Mouse (Mus musculus): Measurements from ENCODE around the gene Sirt2. TPM values are rescaled to one million over a fixed set of nuclear protein-coding genes. Genes with fewer than 3 reads are reported as not detected.

The Sirt2 gene
- 122 and 125 TPM in 2 replicates for polyA plus RNA-seq (2012; rRNA removed)

GRCm38 (mm10) chr7:28766173-28766879, at the start of gene Sirt2:
Gene Sirt2 (plus strand): TSS chr7:28766735.

GRCm38 (mm10) chr7:28741709-28742438, 24.7 kb upstream of the Sirt2 start, which contains the start of the genes Mrps12 and Sars2:
Gene Mrps12 (minus strand): TSS chr7:28741820.
Gene Sars2 (plus strand): TSS chr7:28741992.

GRCm38 (mm10) chr7:28756079-28756478, 10.5 kb upstream of the Sirt2 start, which contains the start of gene Ccer2:
Gene Ccer2 (plus strand): TSS chr7:28756174.

GRCm38 (mm10) chr7:28767462-28767965, 979 bp downstream of the Sirt2 start, which contains the start of gene Nfkbib:
Gene Nfkbib (minus strand): TSS chr7:28767512.

GRCm38 (mm10) chr7:28788307-28789195, 22.0 kb downstream of the Sirt2 start, which contains the start of gene Rinl:
Gene Rinl (plus strand): TSS chr7:28788969.

GRCm38 (mm10) chr7:28808221-28808941, 41.8 kb downstream of the Sirt2 start, which contains the start of gene Hnrnpl:
Gene Hnrnpl (plus strand): TSS chr7:28808541.

GRCm38 (mm10) chr7:28824941-28825685, 58.6 kb downstream of the Sirt2 start, which contains the start of gene Ech1:
Gene Ech1 (plus strand): TSS chr7:28825217.

GRCm38 (mm10) chr7:28833723-28834347, 67.3 kb downstream of the Sirt2 start, which contains the start of gene Lgals4:
Gene Lgals4 (plus strand): TSS chr7:28833854.

Other genes starting within 250 kb of the Sirt2 start
- not detected in 2 replicates for gene Ifnl3, start 243.9 kb upstream of the Sirt2 start, polyA plus RNA-seq (2012; rRNA removed)
- not detected in 2 replicates for gene Sycn, start 225.8 kb upstream of the Sirt2 start, polyA plus RNA-seq (2012; rRNA removed)
- 0.10 and 0.20 TPM in 2 replicates for gene Nccrp1, start 219.5 kb upstream of the Sirt2 start, polyA plus RNA-seq (2012; rRNA removed)
- gene Samd4b, start 168.6 kb upstream of the Sirt2 start, polyA plus RNA-seq (2012; rRNA removed) = 66.8 and 66.9 TPM in 2 replicates
- 20.4 and 22.5 TPM in 2 replicates for gene Pak4, start 168.6 kb upstream of the Sirt2 start, polyA plus RNA-seq (2012; rRNA removed)
- 0.05 and 0.28 TPM in 2 replicates for gene Acp7, start 135.4 kb upstream of the Sirt2 start, polyA plus RNA-seq (2012; rRNA removed)
- 15.2 and 21.5 TPM in 2 replicates for gene Fbxo27, start 73.9 kb upstream of the Sirt2 start, polyA plus RNA-seq (2012; rRNA removed)
- gene Fbxo17, start 49.9 kb upstream of the Sirt2 start, polyA plus RNA-seq (2012; rRNA removed) = 3.9 and 9.2 TPM in 2 replicates
- 76.2 and 79.2 TPM in 2 replicates for gene Mrps12, start 24.9 kb upstream of the Sirt2 start, polyA plus RNA-seq (2012; rRNA removed)
- gene Sars2, start 24.7 kb upstream of the Sirt2 start, polyA plus RNA-seq (2012; rRNA removed) = 24.8 and 27.0 TPM in 2 replicates
- 0.38 and 1.3 TPM in 2 replicates for gene Ccer2, start 10.6 kb upstream of the Sirt2 start, polyA plus RNA-seq (2012; rRNA removed)
- gene Nfkbib, start 777 bp downstream of the Sirt2 start, polyA plus RNA-seq (2012; rRNA removed) = 37.7 and 39.0 TPM in 2 replicates
- 1.2 and 1.6 TPM in 2 replicates for gene Rinl, start 22.2 kb downstream of the Sirt2 start, polyA plus RNA-seq (2012; rRNA removed)
- gene Hnrnpl, start 41.8 kb downstream of the Sirt2 start, polyA plus RNA-seq (2012; rRNA removed) = 479 and 480 TPM in 2 replicates
- gene Ech1, start 58.5 kb downstream of the Sirt2 start, polyA plus RNA-seq (2012; rRNA removed) = 74.0 and 89.9 TPM in 2 replicates
- gene Lgals4, start 67.1 kb downstream of the Sirt2 start, polyA plus RNA-seq (2012; rRNA removed) = 7.4 and 9.6 TPM in 2 replicates
- 16.7 and 30.1 TPM in 2 replicates for gene Lgals7, start 97.1 kb downstream of the Sirt2 start, polyA plus RNA-seq (2012; rRNA removed)
- gene Capn12, start 114.7 kb downstream of the Sirt2 start, polyA plus RNA-seq (2012; rRNA removed) = 0.06 and 0.08 TPM in 2 replicates
- 159 and 181 TPM in 2 replicates for gene Actn4, start 195.6 kb downstream of the Sirt2 start, polyA plus RNA-seq (2012; rRNA removed)
- gene Eif3k, start 215.1 kb downstream of the Sirt2 start, polyA plus RNA-seq (2012; rRNA removed) = 433 and 449 TPM in 2 replicates
- 7.6 and 9.0 TPM in 2 replicates for gene Map4k1, start 215.3 kb downstream of the Sirt2 start, polyA plus RNA-seq (2012; rRNA removed)